Mouse (Mus musculus) G1E (cell line): Measurements from ENCODE around the gene Krt81.

Experiments used
- CTCF ChIP-seq: IDR thresholded peaks from 2 replicates; pipeline ENCODE4 v1.5.1; 2012; ENCODE audit warnings: low read depth, low read length, inconsistent platforms, mixed read lengths
- GATA1 ChIP-seq: IDR thresholded peaks from 2 replicates; pipeline ENCODE4 v1.6.1; 2012; ENCODE audit warnings: borderline replicate concordance, low read length, inconsistent platforms, mixed read lengths
- TAL1 ChIP-seq: conservative IDR thresholded peaks from 2 replicates; pipeline ENCODE4 v1.6.1; 2012; ENCODE audit warnings: low read depth, low read length, inconsistent platforms, mixed read lengths

DNA sequence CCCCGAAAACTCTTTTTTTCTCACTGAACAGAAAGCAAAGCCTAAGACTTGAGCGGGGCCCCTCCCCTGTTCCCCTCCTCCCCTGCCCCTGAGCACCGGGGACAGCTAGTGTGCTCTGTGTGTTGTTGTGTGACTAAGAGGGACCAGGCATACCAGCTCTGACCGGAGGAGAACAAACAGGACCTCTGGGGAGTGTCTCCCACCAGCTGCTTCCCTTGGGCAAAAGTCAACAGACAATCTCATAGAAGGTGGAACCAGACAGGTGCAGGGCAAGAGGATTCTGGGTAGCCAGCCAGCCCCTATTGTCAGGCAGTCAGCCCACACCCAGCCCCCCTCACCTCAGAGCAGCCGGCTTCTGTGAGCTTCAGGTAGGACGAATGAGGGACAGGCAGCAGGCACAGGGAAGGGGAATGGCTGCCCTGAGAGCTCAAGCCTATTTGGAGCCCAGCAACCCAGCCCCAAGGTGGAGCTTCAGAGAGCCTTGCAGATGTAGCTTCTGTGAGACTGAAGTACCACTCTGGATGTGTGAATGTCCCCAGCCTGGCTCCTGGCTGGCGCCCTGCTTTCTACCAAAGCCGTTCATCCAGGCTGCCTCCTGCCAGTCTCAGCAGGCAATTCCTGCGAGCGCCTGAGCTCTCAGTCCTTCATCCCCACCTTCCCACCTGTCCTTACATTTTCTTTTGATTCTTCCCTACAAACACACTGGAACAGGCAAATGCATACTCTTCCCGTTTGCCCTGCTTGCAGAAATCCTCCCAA lies 48.6 kb downstream of the Krt81 start:
- TF ChIP-seq CTCF, result no peak
- no peak for TF ChIP-seq GATA1
- no peak for TF ChIP-seq TAL1
